Mouse (Mus musculus): ENCODE measurements at regions not wholly inside any gene's neighbourhood (a gene's known extent, or its start where the extent isn't known, plus 50 kb on each side); places are given as distances from the start of the nearest gene placed in this dataset.
"Not testable (repeated sequence)": the region's sequence is repeated elsewhere in the genome, so short reads cannot be mapped to it uniquely, and the experiment has no call there.

GRCm38 (mm10) chr16:29918396-29918795 is 145.8 kb upstream of the Hes1 start:
- peaks cover 4% of the 10 kb centered on the region; the same call in 1 of the 2 replicates for H3K4me1 ChIP-seq
- H3K36me3 ChIP-seq: no peaks in the 10 kb centered on the region
- no peaks in the 10 kb centered on the region for H3K27me3 ChIP-seq
- H3K27ac ChIP-seq (replicated peaks): no peak overlapping the region
- no peak for ATAC-seq (ENCODE audit: insufficient number of reproducible peaks, low FRiP score, low TSS enrichment, low read depth)
- H3K9ac ChIP-seq: no peak overlapping the region
- H3K4me2 ChIP-seq (replicated peaks): no peak overlapping the region
- no peak overlapping the region for H3K4me3 ChIP-seq (replicated peaks)
- H3K9me3 ChIP-seq (replicated peaks): no peaks in the 10 kb centered on the region
- 70% methylated on average over 6 of the region's 6 CpGs for WGBS

GRCm38 (mm10) chr16:29920940-29921339 is 143.2 kb upstream of the Hes1 start:
- no peak overlapping the region for H3K9ac ChIP-seq
- 72% methylated on average over 5 of the region's 5 CpGs for WGBS
- no peak overlapping the region for H3K4me2 ChIP-seq (replicated peaks)
- no peak overlapping the region for H3K27ac ChIP-seq (replicated peaks)
- no peak overlapping the region for H3K4me3 ChIP-seq (replicated peaks)
- no peaks in the 10 kb centered on the region for H3K36me3 ChIP-seq
- H3K27me3 ChIP-seq: no peaks in the 10 kb centered on the region
- ATAC-seq (ENCODE audit: insufficient number of reproducible peaks, low FRiP score, low TSS enrichment, low read depth): no peak
- no peaks in the 10 kb centered on the region for H3K9me3 ChIP-seq (replicated peaks)
- no peaks in the 10 kb centered on the region; the same call in 1 of the 2 replicates for H3K4me1 ChIP-seq

GRCm38 (mm10) chr16:29921385-29921784 is 142.8 kb upstream of the Hes1 start:
- Histone ChIP-seq H3K36me3 (no peaks in the 10 kb centered on the region), H3K9me3 (replicated peaks) (no peaks in the 10 kb centered on the region), H3K27me3 (no peaks in the 10 kb centered on the region), H3K27ac (replicated peaks) (no peak overlapping the region), H3K4me2 (replicated peaks) (no peak overlapping the region), H3K4me1 (no peaks in the 10 kb centered on the region; the same call in 1 of the 2 replicates), H3K9ac (no peak overlapping the region), H3K4me3 (replicated peaks) (no peak overlapping the region)
- whole genome bisulfite sequencing: 67% methylated on average over 3 of the region's 3 CpGs
- no peak for ATAC-seq (ENCODE audit: insufficient number of reproducible peaks, low FRiP score, low TSS enrichment, low read depth)

GRCm38 (mm10) chr16:29927276-29927675 is 136.9 kb upstream of the Hes1 start:
- H3K36me3 ChIP-seq; H3K27ac ChIP-seq (replicated peaks); H3K9me3 ChIP-seq (replicated peaks); H3K4me3 ChIP-seq (replicated peaks); H3K27me3 ChIP-seq; ATAC-seq (ENCODE audit: insufficient number of reproducible peaks, low FRiP score, low TSS enrichment, low read depth); H3K4me2 ChIP-seq (replicated peaks); H3K4me1 ChIP-seq; H3K9ac ChIP-seq: not testable (repeated sequence)
- WGBS: 79% methylated on average over 11 of the region's 11 CpGs

- Histone ChIP-seq H3K27ac (replicated peaks) (no peak overlapping the region), H3K4me3 (replicated peaks) (no peak overlapping the region), H3K9ac (no peak overlapping the region), H3K36me3 (no peaks in the 10 kb centered on the region), H3K4me1 (no peaks in the 10 kb centered on the region), H3K9me3 (replicated peaks) (no peaks in the 10 kb centered on the region), H3K27me3 (no peaks in the 10 kb centered on the region), H3K4me2 (replicated peaks) (no peak overlapping the region)
- no peak for ATAC-seq (ENCODE audit: insufficient number of reproducible peaks, low FRiP score, low TSS enrichment, low read depth)
- 81% methylated on average over 4 of the region's 4 CpGs for WGBS
Measured at GRCm38 (mm10) chr16:29928291-29928690, 135.9 kb upstream of the Hes1 start.

- Histone ChIP-seq H3K36me3 (no peaks in the 10 kb centered on the region), H3K4me3 (replicated peaks) (no peak overlapping the region), H3K9ac (no peak overlapping the region), H3K27me3 (no peaks in the 10 kb centered on the region), H3K4me2 (replicated peaks) (no peak overlapping the region), H3K9me3 (replicated peaks) (no peaks in the 10 kb centered on the region), H3K27ac (replicated peaks) (no peak overlapping the region), H3K4me1 (no peaks in the 10 kb centered on the region)
- WGBS: 76% methylated on average over 10 of the region's 10 CpGs
- no peak for ATAC-seq (ENCODE audit: insufficient number of reproducible peaks, low FRiP score, low TSS enrichment, low read depth)
Measured at GRCm38 (mm10) chr16:29931746-29932351, 132.3 kb upstream of the Hes1 start.

- WGBS: 71% methylated on average over 1 of the region's 1 CpGs
- Histone ChIP-seq H3K4me1 (peaks cover 2% of the 10 kb centered on the region), H3K9me3 (replicated peaks) (no peaks in the 10 kb centered on the region), H3K27ac (replicated peaks) (no peak overlapping the region), H3K4me2 (replicated peaks) (no peak overlapping the region), H3K9ac (no peak overlapping the region), H3K27me3 (no peaks in the 10 kb centered on the region), H3K4me3 (replicated peaks) (no peak overlapping the region), H3K36me3 (no peaks in the 10 kb centered on the region)
- ATAC-seq (ENCODE audit: insufficient number of reproducible peaks, low FRiP score, low TSS enrichment, low read depth): no peak
Measured at GRCm38 (mm10) chr16:29934649-29935048, 129.5 kb upstream of the Hes1 start.

GRCm38 (mm10) chr16:29938700-29939099 is 125.5 kb upstream of the Hes1 start:
- Histone ChIP-seq H3K4me2 (replicated peaks) (no peak overlapping the region), H3K9ac (no peak overlapping the region), H3K4me1 (peaks cover 18% of the 10 kb centered on the region), H3K9me3 (replicated peaks) (no peaks in the 10 kb centered on the region), H3K36me3 (no peaks in the 10 kb centered on the region), H3K4me3 (replicated peaks) (no peak overlapping the region), H3K27ac (replicated peaks) (no peak overlapping the region), H3K27me3 (no peaks in the 10 kb centered on the region)
- WGBS: 93% methylated on average over 9 of the region's 9 CpGs
- no peak for ATAC-seq (ENCODE audit: insufficient number of reproducible peaks, low FRiP score, low TSS enrichment, low read depth)

GRCm38 (mm10) chr16:29939331-29939850 is 124.8 kb upstream of the Hes1 start:
- 78% methylated on average over 8 of the region's 8 CpGs for WGBS
- Histone ChIP-seq H3K4me3 (replicated peaks) (no peak overlapping the region), H3K27me3 (no peaks in the 10 kb centered on the region), H3K4me2 (replicated peaks) (no peak overlapping the region), H3K4me1 (peaks cover 18% of the 10 kb centered on the region), H3K9me3 (replicated peaks) (no peaks in the 10 kb centered on the region), H3K9ac (no peak overlapping the region), H3K36me3 (no peaks in the 10 kb centered on the region), H3K27ac (replicated peaks) (no peak overlapping the region)
- no peak for ATAC-seq (ENCODE audit: insufficient number of reproducible peaks, low FRiP score, low TSS enrichment, low read depth)

GRCm38 (mm10) chr16:29939869-29940707 is 124.1 kb upstream of the Hes1 start:
- no peak overlapping the region for H3K4me2 ChIP-seq (replicated peaks)
- H3K27me3 ChIP-seq: no peaks in the 10 kb centered on the region
- H3K9me3 ChIP-seq (replicated peaks): no peaks in the 10 kb centered on the region
- peaks cover 21% of the 10 kb centered on the region for H3K4me1 ChIP-seq
- H3K9ac ChIP-seq: no peak overlapping the region
- H3K36me3 ChIP-seq: no peaks in the 10 kb centered on the region
- H3K4me3 ChIP-seq (replicated peaks): no peak overlapping the region
- peak; percentile 37; the same call in 1 of the 2 replicates for ATAC-seq (ENCODE audit: insufficient number of reproducible peaks, low FRiP score, low TSS enrichment, low read depth)
- WGBS: 35% methylated on average over 12 of the region's 12 CpGs
- H3K27ac ChIP-seq (replicated peaks): no peak overlapping the region

GRCm38 (mm10) chr16:29942111-29942510 is 122.1 kb upstream of the Hes1 start:
- Histone ChIP-seq H3K4me1 (peaks cover 41% of the 10 kb centered on the region), H3K4me2 (replicated peaks) (no peak overlapping the region), H3K27ac (replicated peaks) (no peak overlapping the region), H3K27me3 (no peaks in the 10 kb centered on the region), H3K4me3 (replicated peaks) (no peak overlapping the region), H3K36me3 (no peaks in the 10 kb centered on the region), H3K9me3 (replicated peaks) (no peaks in the 10 kb centered on the region), H3K9ac (no peak overlapping the region)
- no peak for ATAC-seq (ENCODE audit: insufficient number of reproducible peaks, low FRiP score, low TSS enrichment, low read depth)
- WGBS: 37% methylated on average over 7 of the region's 7 CpGs

Data from embryonic facial prominence, embryonic 15.5 days (tissue).